Mouse (Mus musculus): Measurements from ENCODE around the gene Armc7. TPM values are rescaled to one million over a fixed set of nuclear protein-coding genes. Genes with fewer than 3 reads are reported as not detected.
"Not testable (repeated sequence)": the region's sequence is repeated elsewhere in the genome, so short reads cannot be mapped to it uniquely, and the experiment has no call there.

Gene Armc7
- total RNA-seq, 2 experiments from 2014 or later: 1.4 TPM

DNA sequence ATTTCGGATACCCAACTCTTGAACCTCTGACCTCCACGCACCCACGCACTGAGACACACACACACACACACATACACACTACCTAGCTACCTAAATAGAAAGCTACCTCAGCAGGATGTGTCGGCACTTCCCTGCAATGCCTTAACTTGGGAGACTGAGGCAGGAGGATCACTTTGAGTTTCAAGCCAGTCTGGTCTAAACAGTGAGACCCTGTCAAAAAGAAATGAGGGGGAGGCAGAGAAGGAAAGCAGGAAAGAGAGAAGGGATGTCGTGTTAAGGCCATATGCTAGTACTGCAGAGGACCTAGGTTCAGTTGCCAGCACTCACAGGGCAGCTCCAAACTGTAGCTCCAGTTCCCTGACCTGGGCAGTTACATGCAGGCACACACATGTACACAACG lies 39.6 kb downstream of the Armc7 start:
- no peak for DNase-seq
- intact Hi-C loops (cut with DNase I; ENCODE audit: low total_unique reads): no loop called here

DNA sequence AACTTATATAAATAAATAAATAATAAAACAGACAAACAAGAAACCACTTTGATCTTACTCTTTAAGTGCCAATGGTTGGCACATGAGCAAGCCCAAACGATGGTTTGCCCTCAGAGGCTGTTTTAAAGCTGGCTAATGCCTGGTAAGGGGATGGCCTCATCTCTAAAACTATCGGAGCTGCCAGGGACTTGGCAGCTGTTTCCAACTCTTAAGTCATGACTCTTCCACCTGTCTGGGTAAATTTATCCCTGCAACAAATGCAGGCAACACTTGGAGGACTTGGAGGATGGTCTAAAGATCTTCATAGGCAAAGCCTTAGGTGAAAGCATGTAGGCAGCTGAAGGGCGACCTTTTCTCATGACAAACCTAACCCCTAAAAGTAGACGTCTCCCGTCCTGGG lies 41.5 kb downstream of the Armc7 start:
- no peak for DNase-seq
- intact Hi-C loops (cut with DNase I; ENCODE audit: low total_unique reads): no loop called here

DNA sequence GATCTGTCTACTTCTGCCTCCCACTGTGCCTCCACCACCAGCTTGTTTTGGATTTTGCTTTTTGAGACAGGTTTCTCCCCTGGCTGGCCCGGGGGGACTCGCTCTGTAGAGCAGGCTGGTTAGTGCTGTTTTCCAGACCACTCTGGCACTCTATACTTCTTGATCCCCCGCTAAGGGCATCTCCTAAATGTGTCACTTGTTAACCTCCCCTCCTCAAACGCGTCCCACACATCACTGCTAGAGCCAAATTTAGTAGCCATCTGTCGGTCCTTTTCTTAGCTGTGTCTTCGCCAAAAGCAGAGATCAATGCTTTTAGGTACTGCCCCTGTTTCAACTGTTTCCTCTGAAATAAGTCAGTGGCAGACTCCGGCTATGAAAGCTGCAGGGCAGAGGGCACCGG lies 43.2 kb downstream of the Armc7 start:
- intact Hi-C loops (cut with DNase I; ENCODE audit: low total_unique reads): no loop called here
- no peak for DNase-seq

DNA sequence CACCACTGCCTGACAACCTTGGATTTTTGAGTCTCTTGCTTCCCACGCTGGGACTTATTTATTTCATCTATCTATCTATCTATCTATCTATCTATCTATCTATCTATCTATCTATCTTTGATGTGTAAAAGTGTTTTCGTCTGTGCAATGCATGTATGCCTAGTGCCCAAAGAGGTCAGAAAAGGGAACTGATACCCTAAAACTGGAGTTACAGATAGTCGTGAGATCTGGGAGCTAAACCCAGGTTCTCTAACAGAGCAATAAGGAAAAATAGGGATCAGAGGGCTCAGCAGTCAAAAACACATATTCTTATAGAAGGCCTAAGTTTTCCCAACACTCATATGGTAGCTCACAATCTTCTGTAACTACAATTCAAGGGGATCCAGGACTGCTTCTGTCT lies 44.1 kb downstream of the Armc7 start:
- DNase-seq: no peak
- intact Hi-C loops (cut with DNase I; ENCODE audit: low total_unique reads): no loop called here

DNA sequence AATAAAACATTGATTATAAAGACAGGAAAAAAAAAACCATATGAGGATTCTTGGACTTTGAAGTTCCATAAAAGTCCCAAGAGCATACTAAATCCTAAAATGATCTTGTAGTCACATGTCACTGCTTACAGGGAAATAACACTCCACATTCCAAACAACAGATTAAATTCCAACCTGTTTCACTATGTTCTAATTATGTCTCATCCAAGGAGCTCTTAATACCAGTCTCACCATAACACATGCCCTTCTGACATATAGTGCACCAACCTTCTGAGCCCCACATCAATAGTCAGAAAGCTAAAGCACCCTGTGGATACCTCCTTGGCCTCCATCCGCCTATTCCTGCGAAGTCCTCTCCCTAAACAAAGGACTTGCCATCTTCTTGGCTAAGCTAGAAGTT lies 44.8 kb downstream of the Armc7 start:
- intact Hi-C loops (cut with DNase I; ENCODE audit: low total_unique reads): no loop called here
- no peak for DNase-seq

DNA sequence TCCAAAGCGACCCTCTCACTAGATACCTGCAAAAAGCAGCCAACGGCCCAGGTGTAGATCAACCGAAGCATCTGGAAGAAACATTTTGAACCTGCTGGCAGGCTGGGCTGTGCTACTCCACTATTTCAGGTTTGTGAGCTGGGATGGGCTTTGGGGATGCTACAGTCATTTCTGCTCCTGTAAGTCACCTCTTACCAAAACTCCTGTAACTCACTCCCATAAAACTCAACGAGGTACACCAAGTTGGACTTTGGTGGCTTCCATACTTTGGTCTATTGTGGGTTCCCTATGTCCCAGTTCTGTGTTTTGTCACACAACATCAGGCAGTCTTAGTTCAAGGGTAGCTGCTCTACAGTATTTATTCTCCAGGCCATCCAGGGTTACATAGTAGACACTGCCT lies 45.6 kb downstream of the Armc7 start:
- intact Hi-C loops (cut with DNase I; ENCODE audit: low total_unique reads): no loop called here
- DNase-seq: no peak

DNA sequence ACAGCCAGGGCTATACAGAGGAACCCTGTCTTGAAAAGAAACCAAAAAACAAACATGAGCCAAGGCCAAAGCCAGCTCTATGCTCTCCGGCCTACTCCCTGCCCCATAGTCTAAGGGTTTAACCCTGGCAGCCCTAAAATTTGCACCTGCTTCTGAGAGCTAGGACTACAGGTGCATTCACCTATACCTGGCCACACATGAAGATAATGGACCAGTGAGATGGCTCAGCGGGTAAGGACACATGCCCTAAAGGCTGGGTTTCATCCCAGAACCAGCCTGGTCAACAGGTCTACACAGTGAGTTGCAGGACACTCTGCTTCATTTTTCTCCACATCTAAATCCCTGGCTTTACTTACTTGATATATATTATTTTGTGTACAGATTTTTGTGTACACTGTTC lies 46.8 kb downstream of the Armc7 start:
- intact Hi-C loops (cut with DNase I; ENCODE audit: low total_unique reads): no loop called here
- DNase-seq: no peak

DNA sequence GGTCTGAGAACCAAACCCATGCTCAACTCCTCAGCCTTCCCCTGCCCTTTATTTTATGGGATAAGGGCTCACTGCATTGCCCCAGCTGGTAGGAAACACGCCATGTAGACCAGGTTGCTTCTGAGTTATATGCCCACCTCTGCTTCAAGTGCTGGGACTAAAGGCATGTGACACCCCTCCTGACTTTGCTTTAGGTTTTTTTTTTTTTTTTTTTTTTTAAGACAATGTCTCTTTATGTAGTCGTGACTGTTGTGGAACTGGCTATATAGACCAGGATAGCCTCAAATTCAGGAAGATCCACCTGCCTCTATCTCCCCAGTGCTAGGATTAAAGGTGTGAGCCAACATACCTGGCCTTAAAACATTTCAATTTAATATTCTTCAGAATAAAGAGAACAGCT lies 47.2 kb downstream of the Armc7 start:
- intact Hi-C loops (cut with DNase I; ENCODE audit: low total_unique reads): no loop called here
- no peak for DNase-seq

DNA sequence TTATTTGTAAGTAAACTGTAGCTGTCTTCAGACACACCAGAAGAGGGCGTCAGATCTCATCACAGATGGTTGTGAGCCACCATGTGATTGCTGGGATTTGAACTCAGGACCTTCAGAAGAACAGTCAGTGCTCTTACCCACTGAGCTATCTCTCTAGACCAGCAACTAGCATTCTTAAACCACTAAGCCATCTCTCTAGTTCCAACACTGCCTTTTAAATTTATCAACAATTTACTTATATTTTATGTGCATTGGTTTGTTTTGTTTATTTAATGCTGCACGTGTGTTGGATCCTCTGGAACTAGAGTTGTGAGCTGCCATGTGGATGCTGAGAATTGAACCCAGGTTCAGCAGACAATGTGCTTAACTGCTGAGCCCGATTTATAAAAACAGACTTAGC lies 51.0 kb downstream of the Armc7 start:
- intact Hi-C loops (cut with DNase I; ENCODE audit: low total_unique reads); DNase-seq: not testable (repeated sequence)

DNA sequence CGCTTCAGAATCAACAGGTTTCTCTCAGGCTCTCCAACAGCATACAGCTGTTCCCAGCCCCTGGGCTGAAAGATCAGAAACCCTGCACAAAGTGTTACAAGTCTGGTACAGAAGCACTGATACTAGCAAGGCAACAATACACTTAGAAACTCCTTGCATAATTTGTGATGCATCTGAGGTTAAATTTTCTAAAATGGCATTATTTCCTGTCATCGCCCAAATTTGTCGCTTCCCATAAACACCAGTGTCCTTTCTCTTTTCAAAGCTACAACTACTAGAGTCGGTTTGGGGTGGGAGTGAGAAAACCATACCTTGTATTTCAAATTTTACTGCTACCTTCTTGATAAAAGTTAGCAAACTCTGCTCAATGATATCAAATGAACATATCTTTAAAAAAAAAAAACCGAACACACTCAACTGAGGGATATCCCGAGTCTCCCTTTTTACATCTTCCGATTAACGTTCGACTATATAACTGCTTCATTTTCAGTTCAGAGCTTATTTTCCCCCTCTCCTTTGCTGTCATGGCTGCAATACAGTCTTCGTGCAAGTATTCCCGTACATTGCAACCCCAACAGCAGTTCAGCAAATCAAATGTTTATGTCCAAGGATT lies 59.4 kb downstream of the Armc7 start:
- intact Hi-C loops (cut with DNase I; ENCODE audit: low total_unique reads): no loop called here

DNA sequence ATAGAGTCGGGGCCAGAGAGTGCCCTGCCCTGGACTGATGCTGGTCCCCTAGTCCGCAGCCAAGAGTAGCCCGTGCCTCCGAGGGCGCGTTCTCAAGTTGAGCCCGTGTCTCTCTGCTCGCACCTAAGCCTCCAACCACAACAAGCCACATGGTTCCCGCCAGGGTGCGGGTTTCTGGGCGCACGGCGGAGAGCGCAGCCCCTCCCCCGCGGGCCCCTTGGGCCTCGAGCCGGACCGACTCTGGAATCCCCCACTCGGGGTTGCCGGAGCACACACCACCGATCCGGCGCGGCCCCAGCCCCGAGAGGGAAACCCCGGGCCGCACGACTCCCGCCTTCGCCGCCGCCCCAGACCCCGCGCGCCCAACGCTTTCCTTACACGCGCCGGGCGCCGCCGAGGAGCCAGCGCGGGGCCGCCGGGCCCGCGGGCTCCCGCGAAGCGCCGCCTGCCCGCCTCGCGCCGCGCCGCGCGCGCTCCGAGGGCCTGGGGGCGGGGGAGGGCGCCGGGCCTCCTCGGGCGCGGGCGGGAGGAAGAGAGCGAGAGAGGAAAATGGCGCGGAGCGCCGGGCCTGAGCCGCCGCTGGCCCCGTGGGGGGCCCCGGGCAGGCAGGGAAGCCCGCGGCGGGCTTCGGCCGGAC lies 60.1 kb downstream of the Armc7 start:
- intact Hi-C loops (cut with DNase I; ENCODE audit: low total_unique reads): no loop called here

More for the DNA sequence above, 59.4 kb downstream of the Armc7 start:
- no peak for DNase-seq

DNA sequence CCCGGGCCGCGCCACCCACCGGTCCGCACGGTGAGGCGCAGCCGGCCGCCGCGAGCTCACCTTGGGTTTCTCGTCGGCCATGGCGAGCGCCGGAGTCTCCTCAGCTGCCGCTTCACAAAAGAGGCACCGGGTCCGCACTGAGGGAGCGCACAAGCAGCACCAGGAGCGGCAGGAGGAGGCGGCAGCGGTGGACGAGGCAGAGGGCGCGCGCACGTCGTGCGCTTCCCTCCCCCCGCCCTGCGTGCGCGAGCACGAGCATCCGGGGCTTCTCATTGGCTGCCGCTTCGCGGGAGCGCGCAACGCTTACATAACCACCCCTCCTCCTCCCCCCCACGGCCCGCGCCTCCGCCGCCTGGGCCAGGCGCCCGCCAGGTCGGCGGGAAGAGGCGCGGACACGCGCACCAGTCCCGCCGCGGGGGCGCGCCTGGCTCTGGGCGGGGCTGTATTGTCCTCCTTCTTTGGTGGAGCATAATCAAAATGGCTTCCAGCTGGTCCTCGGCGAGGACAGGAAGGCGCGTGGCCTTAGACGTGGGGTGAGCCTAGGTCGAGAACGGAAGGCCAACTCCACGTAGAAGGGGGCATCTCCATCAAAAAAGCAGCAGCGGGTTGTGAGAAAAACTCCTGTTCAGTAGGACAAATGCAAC lies 60.7 kb downstream of the Armc7 start, which contains the start of gene Sumo2:
Gene Sumo2, minus strand, starts transcription at position 239 of the 644 bp plus-strand sequence.
- DNase-seq: peak; percentile 98
- intact Hi-C loops (cut with DNase I; ENCODE audit: low total_unique reads): no loop called here

More for the DNA sequence above, 60.1 kb downstream of the Armc7 start:
- DNase-seq: peak; percentile 72

DNA sequence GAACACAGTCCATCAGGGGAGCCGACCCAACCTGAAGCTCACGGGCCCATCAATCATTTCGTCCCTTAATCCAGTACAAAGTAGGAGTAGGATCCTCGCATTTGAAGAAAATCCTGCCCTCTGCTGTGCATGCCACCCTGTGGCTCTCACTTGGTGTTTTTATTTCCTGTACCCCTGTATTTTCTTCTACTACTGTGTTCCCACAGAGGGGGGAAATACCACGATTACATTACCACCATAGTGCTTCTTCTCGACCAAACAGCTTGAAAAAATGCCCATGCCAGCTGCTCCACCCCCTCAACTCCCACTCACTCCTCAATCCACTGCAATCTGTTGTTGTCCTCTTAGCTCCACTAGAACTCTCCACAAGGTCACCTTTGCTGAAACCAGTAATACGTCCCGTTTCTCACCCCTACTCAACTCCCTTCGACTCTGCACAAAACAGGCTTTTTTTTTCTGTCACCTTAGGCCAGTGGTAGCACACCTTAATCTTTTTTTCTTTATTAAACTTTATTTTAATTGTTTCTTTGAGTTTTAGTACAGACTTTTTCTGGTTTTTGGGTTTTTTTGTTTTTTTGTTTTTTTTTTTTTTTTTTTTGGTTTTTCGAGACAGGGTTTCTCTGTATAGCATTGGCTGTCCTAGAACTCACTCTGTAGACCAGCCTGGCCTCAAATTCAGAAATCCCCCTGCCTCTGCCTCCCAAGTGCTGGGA lies 61.5 kb downstream of the Armc7 start:
- intact Hi-C loops (cut with DNase I; ENCODE audit: low total_unique reads): no loop called here
- no peak for DNase-seq

DNA sequence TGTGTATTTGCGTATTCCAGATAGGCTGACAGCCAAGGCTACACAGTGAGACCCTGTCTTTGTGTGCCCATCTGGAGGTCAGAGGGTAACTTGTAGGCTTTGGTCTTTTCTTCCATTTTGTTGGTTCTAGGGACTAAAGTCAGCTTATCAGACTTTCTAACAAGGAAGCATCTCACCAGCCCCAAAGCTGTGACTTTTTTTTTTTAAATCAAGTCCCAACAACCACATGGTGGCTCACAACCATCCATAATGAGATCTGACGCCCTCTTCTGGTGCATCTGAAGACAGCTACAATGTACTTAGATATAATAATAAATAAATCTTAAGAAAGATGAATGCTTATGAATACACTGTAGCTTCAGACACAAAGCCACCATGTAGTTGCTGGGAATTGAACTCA lies 62.6 kb downstream of the Armc7 start:
- intact Hi-C loops (cut with DNase I; ENCODE audit: low total_unique reads): no loop called here
- DNase-seq: no peak

Small RNAs within 50 kb of the gene (microRNA-seq; reads per million reads assigned to microRNA genes)
- 0 reads per million in 2 experiments for gene Mir3968

Other genes with a start within 250 kb of the Armc7 start
- not detected for gene Grin2c, start 208.4 kb upstream of the Armc7 start, total RNA-seq (2021)
- gene Fdxr, start 198.6 kb upstream of the Armc7 start, total RNA-seq (2021): 1 to 10 TPM; 5.4 to 6.0 TPM
- gene Fads6, start 178.0 kb upstream of the Armc7 start, total RNA-seq (2021): 1 to 10 TPM; 1.6 to 1.7 TPM
- not detected for gene Otop2, start 168.5 kb upstream of the Armc7 start, total RNA-seq (2021)
- gene Ush1g, start 153.6 kb upstream of the Armc7 start, total RNA-seq (2021): under 1 TPM; 0.25 to 0.73 TPM
- not detected for gene Otop3, start 140.9 kb upstream of the Armc7 start, total RNA-seq (2021)
- 1 to 10 TPM; 2.9 to 4.3 TPM for gene Hid1, start 107.9 kb upstream of the Armc7 start, total RNA-seq (2021)
- gene Cdr2l, start 93.8 kb upstream of the Armc7 start, total RNA-seq (2021): 1 to 10 TPM; 4.8 to 8.3 TPM
- gene Mrpl58, start 71.9 kb upstream of the Armc7 start, total RNA-seq (2021): 100 to 1,000 TPM; 103 to 107 TPM
- gene Atp5h, start 55.7 kb upstream of the Armc7 start, total RNA-seq (2021): 1,000 to 10,000 TPM; 1,042 to 1,140 TPM
- gene Kctd2, start 55.5 kb upstream of the Armc7 start, total RNA-seq (2021): 10 to 100 TPM; 12.8 to 15.5 TPM
- gene Trim80, start 35.1 kb upstream of the Armc7 start, total RNA-seq (2021): not detected
- not detected for gene Slc16a5, start 13.2 kb upstream of the Armc7 start, total RNA-seq (2021)
- gene Nt5c, start 16.2 kb downstream of the Armc7 start, total RNA-seq (2021): 10 to 100 TPM; 11.9 to 15.1 TPM
- 10 to 100 TPM; 84.9 to 97.5 TPM for gene Jpt1, start 38.7 kb downstream of the Armc7 start, total RNA-seq (2021)
- gene Sumo2, start 60.6 kb downstream of the Armc7 start, total RNA-seq (2021): 100 to 1,000 TPM; 121 to 143 TPM
- gene Nup85, start 88.8 kb downstream of the Armc7 start, total RNA-seq (2021): 10 to 100 TPM; 14.7 to 18.9 TPM
- 10 to 100 TPM; 63.6 to 65.4 TPM for gene Mrps7, start 128.3 kb downstream of the Armc7 start, total RNA-seq (2021)
- 10 to 100 TPM; 10.9 to 13.2 TPM for gene Gga3, start 128.4 kb downstream of the Armc7 start, total RNA-seq (2021)
- 10 to 100 TPM; 35.7 to 42.9 TPM for gene Mif4gd, start 137.3 kb downstream of the Armc7 start, total RNA-seq (2021)
- 10 to 100 TPM; 40.9 to 45.2 TPM for gene Slc25a19, start 152.6 kb downstream of the Armc7 start, total RNA-seq (2021)
- gene Grb2, start 232.9 kb downstream of the Armc7 start, total RNA-seq (2021): 10 to 100 TPM; 76.5 to 93.9 TPM